Mouse (Mus musculus): ENCODE measurements at regions not wholly inside any gene's neighbourhood (a gene's known extent, or its start where the extent isn't known, plus 50 kb on each side); places are given as distances from the start of the nearest gene placed in this dataset.

DNA sequence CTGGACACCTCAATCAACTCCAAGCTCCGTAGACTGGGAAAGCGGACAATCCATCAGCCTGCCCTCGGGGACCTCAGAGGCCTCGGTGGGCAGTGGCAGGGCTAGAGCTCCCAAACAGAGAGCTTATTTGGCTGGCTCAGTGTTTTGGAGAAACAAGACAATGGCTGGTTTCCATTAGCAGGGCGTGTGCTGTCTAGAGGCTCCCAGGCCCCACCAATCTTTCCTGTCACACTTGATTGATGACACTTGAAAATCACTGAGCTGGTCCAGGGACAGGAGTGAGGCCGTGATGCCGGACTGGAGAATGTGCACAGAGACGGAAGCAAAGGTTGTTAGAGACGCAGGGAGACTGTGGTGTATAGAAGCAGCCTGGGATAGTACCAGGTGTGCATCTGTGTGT lies 159.4 kb upstream of the 3110018I06Rik start:
- DNase-seq = no peak

DNA sequence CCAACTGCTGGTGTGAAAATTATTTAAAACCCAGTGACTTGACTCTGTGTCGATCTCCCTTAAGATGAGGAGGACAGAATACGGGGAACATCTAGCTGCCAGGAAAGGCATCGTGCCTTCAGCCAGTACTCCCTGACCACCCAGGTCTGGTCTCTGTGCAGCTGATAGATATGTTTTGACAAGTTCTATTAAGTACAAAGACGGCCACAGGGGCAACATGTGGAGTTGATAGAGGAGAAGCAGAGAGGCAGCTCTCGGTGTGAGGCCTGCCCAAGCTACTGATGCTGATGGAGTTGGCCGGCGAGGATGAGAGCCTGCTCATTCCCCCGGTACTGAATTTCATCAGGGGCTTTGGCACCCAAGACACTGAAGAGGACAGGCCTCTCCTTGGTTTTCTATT lies 154.1 kb upstream of the 3110018I06Rik start:
- DNase-seq = no peak

DNA sequence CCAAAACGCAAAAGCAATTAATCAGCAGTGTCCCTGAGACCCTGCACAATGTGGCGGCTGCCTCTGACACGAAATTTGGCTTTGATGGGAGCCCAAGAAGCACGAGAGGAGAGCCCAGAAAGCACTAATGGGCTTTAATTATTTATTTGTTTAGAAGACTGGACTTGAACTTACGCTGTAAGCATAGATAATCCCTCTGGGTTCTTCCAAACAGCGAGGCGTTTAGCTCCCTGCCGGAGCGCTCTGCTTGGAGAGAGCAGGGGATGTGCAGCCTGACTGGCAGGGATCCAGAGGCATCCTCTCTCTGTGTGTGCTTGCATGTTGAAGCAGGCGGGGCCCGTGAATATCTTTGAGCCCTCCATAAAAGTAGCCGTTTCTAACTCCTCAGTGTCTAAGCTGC lies 153.3 kb upstream of the 3110018I06Rik start:
- DNase-seq = no peak

DNA sequence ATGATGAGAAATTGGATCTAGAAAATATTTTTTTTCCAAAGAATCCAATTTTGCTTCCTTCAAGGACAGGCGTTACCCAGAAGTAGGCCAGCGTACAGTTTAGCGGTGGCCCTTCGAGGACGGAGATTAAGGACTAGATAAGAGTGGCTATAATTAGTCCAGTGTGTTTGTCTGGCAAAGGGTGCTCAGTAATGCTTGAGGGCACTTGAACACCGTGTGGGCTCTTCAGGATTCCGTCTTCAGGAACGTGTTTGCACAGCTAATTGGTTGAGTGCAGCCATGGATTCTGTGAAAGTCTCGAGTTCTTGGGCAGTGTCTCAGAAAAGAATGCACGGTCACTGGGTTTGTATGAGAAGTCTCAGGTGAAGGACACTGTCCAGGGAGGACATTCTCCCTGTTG lies 149.7 kb upstream of the 3110018I06Rik start:
- DNase-seq = no peak

DNA sequence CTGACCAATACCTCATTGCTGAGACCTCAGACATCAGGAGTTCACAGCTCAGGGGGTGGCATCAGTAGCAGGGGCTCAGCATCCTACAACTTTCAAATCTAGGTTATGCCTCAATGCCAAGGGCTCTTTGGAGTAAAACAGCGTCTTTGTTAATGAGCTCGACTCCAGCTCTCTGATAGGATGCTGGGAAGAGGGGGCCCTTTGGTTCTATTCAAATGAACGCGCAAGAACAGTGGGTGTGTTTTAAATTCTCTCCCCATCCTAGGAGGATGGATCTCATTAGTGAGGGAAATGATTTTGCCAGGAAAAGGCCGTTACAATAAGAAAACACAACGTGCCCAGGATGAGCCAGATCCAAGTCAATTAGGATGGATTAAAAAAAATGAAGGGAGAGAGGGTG lies 132.2 kb upstream of the 3110018I06Rik start:
- DNase-seq = no peak

DNA sequence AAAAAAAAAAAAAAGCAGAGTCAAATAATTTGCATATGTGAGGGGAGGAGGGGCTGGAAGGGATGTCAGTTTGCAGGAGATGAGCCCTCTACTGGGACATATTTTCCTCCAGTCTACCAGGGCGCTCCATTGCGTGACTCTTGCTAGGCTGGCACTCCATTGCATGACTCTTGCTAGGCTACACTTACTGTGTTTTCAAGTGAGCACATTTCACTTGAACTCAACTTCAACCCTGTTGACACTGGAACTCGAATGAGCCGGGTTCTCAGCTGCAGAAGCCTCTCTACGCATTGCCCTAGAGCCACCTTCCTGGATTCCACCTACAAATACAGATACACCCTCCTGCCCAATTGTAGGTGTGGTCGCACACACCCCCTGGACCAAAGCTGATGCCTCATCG lies 131.5 kb upstream of the 3110018I06Rik start:
- DNase-seq = no peak

DNA sequence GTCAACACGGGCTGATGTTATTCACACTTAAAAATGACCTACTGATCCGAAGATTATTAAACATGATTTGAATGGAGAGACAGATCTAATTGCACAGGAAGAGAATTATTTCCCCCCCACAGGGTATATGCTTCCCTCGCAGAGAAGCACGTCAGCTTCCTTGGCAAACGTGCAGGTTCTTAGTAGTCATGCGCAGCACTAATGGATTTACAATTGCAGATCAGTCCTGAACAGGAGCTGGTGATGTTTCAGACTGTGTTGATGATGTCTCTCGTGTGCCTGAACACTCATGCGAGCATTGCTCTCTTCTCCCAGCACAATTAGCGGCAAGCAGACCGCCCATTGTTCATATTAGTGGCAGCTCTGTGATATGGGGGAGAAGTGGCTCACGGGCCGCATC lies 127.9 kb upstream of the 3110018I06Rik start:
- no peak for DNase-seq

DNA sequence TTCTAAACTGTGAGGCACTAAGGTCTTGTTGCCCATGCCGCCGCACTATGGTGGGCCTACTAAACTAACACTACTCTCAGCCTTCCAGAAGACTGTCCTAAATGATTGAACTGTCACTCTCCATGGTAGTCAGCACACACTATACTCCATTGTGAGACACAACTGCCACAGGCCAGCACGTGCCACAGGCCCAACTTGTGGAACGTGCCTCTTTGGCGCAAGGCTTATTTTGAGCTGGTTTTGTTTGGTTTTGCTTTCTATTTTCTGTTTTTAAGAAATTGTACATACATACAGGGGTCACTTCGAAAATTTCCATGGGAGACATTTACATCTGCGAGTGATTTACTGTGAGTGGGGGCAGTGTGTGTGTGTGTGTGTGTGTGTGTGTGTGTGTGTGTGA lies 126.8 kb upstream of the 3110018I06Rik start:
- no peak for DNase-seq

DNA sequence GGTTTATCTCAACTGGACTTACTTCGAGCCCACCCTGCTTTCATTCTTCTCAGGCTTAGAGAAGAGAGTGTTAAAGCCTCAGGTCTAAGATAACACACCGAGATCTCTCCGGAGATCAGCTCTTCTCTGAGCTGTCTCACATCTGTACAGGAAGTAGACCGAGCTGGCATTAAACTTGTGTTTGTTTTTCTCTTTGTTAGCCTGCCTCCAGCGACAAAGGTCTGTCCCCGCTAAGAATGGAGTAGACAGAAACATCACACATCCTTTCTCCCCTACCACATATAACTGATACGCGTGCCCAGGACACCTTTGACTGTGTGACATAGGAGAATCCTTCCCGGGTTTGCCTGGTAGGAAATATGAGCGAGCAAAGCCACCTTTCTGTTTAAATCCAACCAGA lies 126.3 kb upstream of the 3110018I06Rik start:
- DNase-seq = no peak

DNA sequence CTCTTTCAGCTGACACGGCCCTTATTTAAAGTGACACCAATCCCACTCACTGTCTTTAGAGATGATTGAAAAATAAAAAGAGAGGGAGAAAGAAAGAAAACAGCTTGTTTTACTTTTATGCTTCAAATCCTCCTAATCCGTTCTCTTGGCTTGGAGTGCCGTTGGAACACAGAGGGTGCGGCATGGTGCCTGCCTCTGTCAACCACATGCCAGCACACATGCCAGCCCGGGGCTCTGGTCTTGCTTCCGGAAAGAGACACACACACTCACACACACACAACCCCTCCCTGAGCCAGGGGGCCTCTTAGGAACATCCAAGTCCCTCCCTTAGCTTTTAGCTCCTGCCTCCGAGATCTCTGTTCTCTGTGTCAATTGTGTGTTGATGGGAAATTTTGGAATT lies 116.2 kb upstream of the 3110018I06Rik start:
- DNase-seq = no peak

DNA sequence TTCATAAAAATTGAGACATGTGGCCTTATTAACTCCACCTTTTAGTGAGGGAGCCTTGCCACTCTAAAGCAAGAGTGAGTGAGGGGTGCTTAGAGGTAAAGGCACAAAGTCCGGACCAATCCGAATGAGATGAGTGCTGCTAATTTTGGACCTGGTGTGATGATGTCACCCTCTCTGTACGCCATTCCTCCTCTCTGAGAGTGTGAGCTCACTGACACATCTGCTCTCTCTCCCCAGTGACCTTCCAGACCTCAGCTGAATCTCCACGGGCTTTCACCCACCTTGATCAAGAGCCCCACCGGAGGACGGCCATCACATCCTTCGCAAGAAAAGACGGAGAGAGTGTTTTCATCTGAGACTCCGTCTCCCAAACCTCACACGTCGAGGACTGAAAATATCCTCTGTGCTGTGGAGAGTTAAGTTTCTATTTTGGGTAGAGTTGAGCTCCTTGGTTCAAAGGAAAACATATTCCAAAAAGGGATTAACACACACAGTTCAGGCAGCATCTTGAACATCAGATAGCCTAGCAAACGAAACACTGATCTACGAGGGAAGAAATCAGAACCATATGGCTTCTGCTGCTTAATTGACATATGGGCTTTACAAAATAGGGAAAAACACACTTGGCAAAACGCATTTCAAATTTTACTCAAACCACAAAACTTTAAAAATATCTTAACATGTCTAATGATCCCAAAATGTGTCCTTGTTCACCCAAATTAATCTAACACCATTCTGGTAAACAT lies 96.2 kb upstream of the 3110018I06Rik start:
- DNase-seq = no peak

DNA sequence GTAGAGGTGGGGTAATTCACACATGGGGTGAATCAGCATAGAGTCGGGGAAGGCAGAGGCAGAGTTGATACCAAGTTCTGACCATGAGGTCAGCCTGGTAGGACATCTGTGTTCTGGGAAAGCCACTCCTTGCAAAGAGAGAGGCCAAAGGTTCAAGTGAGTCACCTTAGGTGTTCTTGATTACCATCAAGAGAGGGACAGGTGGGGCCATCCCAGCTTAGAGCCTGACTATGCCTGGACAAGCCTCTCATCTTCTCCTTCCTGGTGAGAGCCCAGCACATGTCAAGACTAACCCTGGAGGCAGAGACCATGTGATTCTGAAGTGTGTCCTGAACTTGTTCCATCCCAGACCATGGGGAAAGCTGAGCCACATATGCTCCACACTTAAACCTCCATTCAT lies 94.0 kb upstream of the 3110018I06Rik start:
- DNase-seq = no peak

DNA sequence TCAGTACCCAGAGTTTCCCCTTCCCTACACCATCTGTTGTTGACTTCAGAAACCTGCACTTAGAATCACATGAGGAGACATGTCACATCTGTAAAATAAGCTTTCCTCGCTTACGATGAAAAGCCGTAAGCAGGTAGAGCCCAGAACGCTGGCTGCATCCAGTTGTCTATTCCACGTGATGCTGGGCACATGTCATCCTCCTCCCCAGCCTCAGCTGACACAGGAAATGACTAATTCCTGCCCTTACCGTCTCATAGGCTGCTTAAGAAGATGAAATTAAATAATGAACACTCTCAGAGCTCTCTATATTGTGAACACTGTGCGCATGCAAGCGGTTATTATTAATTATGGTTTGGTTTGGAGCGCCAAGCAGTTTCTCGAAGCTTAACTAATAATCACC lies 83.6 kb upstream of the 3110018I06Rik start:
- no peak for DNase-seq

DNA sequence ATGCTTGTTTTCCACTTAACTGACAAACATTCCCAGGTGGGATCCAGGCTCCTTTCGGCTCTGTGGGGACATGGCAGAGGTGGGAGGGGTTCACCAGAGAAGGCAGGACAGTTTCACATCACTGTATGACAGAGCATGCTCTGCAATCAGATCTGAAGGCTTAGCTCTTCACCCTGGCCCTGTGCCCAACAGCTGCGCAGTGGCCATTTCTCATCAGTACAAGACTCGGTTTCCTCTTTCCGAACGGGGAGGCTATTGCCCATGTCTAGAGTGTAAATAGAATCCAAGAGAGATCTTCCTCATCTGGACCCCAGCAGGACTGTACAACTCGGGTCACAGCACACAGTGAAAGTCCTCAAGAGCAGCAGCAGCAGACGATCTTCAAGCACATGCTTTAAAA lies 64.5 kb upstream of the 3110018I06Rik start:
- DNase-seq = no peak

DNA sequence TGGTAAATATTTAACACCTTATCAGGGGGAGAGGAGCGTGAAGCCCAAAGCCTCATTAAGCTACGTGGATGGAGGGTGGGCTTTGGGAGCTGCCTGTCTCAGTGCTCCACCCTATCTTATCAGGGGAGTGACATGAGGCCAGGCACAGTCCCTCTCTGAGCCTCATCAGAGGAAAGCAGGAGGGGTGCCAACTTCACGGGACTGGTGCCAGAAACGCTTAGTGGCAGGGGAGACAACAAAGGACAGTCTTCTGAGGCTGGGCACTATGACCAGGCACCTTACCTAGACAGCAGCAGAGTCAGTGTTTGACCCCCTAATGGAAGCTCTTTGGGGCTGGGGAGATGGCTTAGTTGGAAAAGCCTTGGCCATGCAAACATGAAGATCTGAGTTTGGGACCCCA lies 49.9 kb upstream of the 3110018I06Rik start:
- no peak for DNase-seq
